Mouse (Mus musculus): ENCODE results near the gene Ndufb4. TPM values are rescaled to one million over a fixed set of nuclear protein-coding genes. Genes with fewer than 3 reads are reported as not detected.

Gene Ndufb4
- total RNA-seq, 4 experiments from 2014 or later, result 162 to 263 (median 197) TPM

Other genes starting within 250 kb of the Ndufb4 start
- gene Gtf2e1, start 114.7 kb downstream of the Ndufb4 start, total RNA-seq (2022), result 1 to 10 TPM; 6.9 to 8.3 (median 7.1) TPM
- 1 to 10 TPM; 5.2 to 9.6 (median 7.8) TPM for gene Rabl3, start 114.6 kb downstream of the Ndufb4 start, total RNA-seq (2022)
- gene Hgd, start 74.3 kb downstream of the Ndufb4 start, total RNA-seq (2022), result not detected
- gene Fstl1, start 122.4 kb upstream of the Ndufb4 start, total RNA-seq (2022), result 10 to 100 TPM; 36.4 to 46.9 (median 43.4) TPM
- gene Gm36028, start 206.7 kb upstream of the Ndufb4 start, total RNA-seq (2022), result 1 to 10 TPM in 3 of 4 experiments, under 1 TPM in 1; 0.90 to 1.4 (median 1.3) TPM
- gene Lrrc58, start 213.9 kb upstream of the Ndufb4 start, total RNA-seq (2022), result 10 to 100 TPM; 57.2 to 67.5 (median 65.3) TPM